Mouse (Mus musculus) neural tube, embryonic 11.5 days (tissue): ENCODE data around the gene Shc2. TPM values are rescaled to one million over a fixed set of nuclear protein-coding genes. Genes with fewer than 3 reads are reported as not detected.

Experiments used
- ATAC-seq: fragments of 200-750 bp; cut with Nextera tagmentation; 2 replicates; pipeline ENCODE4 v1.8.0; 2017; ENCODE audit warnings: moderate number of reproducible peaks, mild to moderate bottlenecking, moderate TSS enrichment, moderate library complexity; ENCODE audit not compliant: insufficient read depth, low FRiP score, low TSS enrichment
- DNase-seq: peaks from one replicate; pipeline ENCODE4 v3.0.0-alpha.2; 2015; ENCODE audit warnings: low spot score
- H3K27ac ChIP-seq: fragments of 300-500 bp; sonication (generic); 2 replicates; pipeline ENCODE4 v1.5.1; 2014; ENCODE audit warnings: low read depth, mild to moderate bottlenecking, low read length
- H3K27me3 ChIP-seq: fragments of 300-500 bp; sonication (generic); 2 replicates; pipeline ENCODE4 v1.6.1; 2014; ENCODE audit warnings: mild to moderate bottlenecking, low read length, mixed read lengths; ENCODE audit not compliant: control insufficient read depth, insufficient read depth
- H3K36me3 ChIP-seq: fragments of 300-500 bp; sonication (generic); 2 replicates; pipeline ENCODE4 v1.6.1; 2014; ENCODE audit warnings: mild to moderate bottlenecking, low read length, moderate library complexity, mixed read lengths; ENCODE audit not compliant: control insufficient read depth, insufficient read depth
- H3K4me1 ChIP-seq: fragments of 300-500 bp; sonication (generic); 2 replicates; pipeline ENCODE4 v1.6.1; 2014; ENCODE audit warnings: low read length, mixed read lengths; ENCODE audit not compliant: control insufficient read depth, insufficient read depth
- H3K4me2 ChIP-seq: fragments of 300-500 bp; sonication (generic); 2 replicates; pipeline ENCODE4 v1.6.1; 2014; ENCODE audit warnings: low read depth, mild to moderate bottlenecking, moderate library complexity
- H3K4me3 ChIP-seq: fragments of 300-500 bp; sonication (generic); 2 replicates; pipeline ENCODE4 v1.5.1; 2014; ENCODE audit warnings: low read depth, low read length
- H3K9ac ChIP-seq: fragments of 300-500 bp; sonication (generic); 2 replicates; pipeline ENCODE4 v1.6.1; 2014; ENCODE audit warnings: mild to moderate bottlenecking, low read length
- H3K9me3 ChIP-seq: fragments of 300-500 bp; sonication (generic); 2 replicates; pipeline ENCODE4 v1.6.1; 2016; ENCODE audit warnings: low read length; ENCODE audit not compliant: control insufficient read depth
- WGBS: fragments of 180-500 bp; shearing (Covaris S2); extraction: QIAGEN DNeasy Blood & Tissue Kit; methylation state at CpG from one replicate; pipeline ENCODE4 v1.1.7; 2014; 5-methylcytosine and 5-hydroxymethylcytosine counted together
- polyA plus RNA-seq: library from polyadenylated mRNA; unstranded; fragments of >200 nt; fragmentation: Nextera tagmentation; extraction: Ambion mirVana; gene quantifications from 2 replicates; pipeline ENCODE4 v1.2.1, GENCODE M21; 2014

The Shc2 gene
- polyA plus RNA-seq, 1 experiment from 2014 or later = 23.1 TPM

DNA sequence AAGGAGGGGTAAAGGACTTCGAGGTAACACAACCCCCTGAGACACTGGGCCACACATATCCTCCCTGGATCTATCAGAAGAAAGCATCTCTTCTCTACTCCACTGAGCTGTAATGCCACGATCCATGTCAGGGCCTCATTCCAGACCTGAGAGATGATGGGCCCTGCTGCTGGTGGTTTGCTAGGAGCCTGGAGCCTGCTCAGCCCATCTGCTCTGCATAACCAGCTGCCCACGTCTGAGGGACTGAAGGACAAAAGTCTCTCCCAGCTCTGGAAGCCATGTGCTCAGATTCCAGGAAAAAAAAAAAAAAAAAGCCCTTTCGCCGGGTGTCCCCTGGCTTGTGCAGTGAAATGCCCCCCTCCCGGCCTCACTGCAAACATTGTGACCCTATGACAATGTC is 62.0 kb downstream of the Shc2 start:
- DNase-seq = no peak
- no peak for ATAC-seq
- no peak overlapping the region for H3K9ac ChIP-seq
- H3K4me1 ChIP-seq = no peaks in the 10 kb centered on the region
- H3K4me3 ChIP-seq = no peak overlapping the region
- H3K4me2 ChIP-seq = no peak overlapping the region
- WGBS = 84% methylated on average over 6 of the region's 6 CpGs
- no peaks in the 10 kb centered on the region for H3K27me3 ChIP-seq
- H3K9me3 ChIP-seq = no peaks in the 10 kb centered on the region
- H3K36me3 ChIP-seq = no peaks in the 10 kb centered on the region
- H3K27ac ChIP-seq = no peak overlapping the region

DNA sequence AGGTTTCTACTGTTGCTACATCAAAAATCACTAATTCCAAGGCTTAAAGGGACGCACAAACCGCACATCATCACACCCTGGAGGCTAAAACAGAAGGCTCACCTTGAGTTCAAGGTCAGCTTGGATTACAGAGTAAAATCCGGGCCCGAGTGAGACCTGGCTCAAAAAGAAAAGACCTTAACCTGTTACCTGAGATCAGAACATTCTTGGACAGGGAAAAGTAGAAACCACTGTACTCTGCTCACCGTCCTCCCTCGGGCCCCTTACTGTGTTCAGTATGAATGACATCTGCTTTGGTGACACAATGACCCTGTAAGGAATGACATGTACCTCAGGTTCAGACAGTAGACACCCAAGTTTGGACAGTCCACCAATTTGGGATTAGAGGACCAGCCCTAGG is 62.9 kb downstream of the Shc2 start:
- 90% methylated on average over 6 of the region's 6 CpGs for WGBS
- Histone ChIP-seq H3K36me3 (no peaks in the 10 kb centered on the region), H3K27me3 (no peaks in the 10 kb centered on the region), H3K27ac (no peak overlapping the region), H3K4me3 (no peak overlapping the region), H3K9ac (no peak overlapping the region), H3K9me3 (no peaks in the 10 kb centered on the region), H3K4me1 (no peaks in the 10 kb centered on the region), H3K4me2 (no peak overlapping the region)
- ATAC-seq (no peak), DNase-seq (no peak)

DNA sequence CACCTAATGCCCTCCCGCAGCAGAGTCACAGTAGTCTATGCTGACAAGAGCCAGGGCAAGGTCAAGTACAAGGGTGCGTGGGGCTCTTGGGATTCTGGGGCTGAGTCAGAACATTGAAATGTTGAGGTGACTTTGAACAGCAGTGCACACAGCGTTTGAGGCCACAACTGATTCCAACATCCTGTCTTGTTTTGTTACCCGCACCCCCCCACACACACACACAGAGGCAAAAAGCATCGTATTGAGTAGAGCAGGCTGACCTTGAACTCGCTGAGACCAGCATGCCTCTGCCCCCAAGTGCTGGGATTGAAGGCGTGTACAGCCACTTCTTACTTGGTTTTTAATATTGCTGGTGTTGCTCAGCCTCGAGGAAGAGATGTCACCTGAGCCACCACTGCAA is 63.4 kb downstream of the Shc2 start:
- DNase-seq (no peak), ATAC-seq (no peak)
- Histone ChIP-seq H3K27me3 (no peaks in the 10 kb centered on the region), H3K4me1 (no peaks in the 10 kb centered on the region), H3K27ac (no peak overlapping the region), H3K9ac (no peak overlapping the region), H3K4me3 (no peak overlapping the region), H3K9me3 (no peaks in the 10 kb centered on the region), H3K4me2 (no peak overlapping the region), H3K36me3 (no peaks in the 10 kb centered on the region)
- 86% methylated on average over 8 of the region's 8 CpGs for WGBS

DNA sequence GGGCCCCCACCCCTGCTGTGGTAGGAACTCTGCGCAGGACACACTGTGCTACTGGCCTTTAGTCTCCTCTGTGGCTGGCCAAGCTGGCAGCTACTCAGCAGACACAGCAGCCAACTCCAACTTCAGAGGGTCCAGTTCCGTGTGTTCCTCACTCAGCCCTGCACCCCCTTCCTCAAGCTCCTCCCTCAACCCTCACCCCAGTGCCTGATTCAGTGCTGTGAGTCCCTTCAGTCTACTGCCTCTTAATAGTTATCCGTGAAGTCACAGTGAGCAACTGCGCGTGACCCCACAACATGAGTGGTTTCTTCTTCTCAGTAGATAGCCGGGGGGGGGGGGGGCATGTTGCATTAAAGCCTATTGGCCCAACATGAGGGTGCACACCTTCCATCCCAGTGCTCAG is 64.1 kb downstream of the Shc2 start:
- DNase-seq (no peak), ATAC-seq (no peak)
- WGBS = 90% methylated on average over 6 of the region's 6 CpGs

DNA sequence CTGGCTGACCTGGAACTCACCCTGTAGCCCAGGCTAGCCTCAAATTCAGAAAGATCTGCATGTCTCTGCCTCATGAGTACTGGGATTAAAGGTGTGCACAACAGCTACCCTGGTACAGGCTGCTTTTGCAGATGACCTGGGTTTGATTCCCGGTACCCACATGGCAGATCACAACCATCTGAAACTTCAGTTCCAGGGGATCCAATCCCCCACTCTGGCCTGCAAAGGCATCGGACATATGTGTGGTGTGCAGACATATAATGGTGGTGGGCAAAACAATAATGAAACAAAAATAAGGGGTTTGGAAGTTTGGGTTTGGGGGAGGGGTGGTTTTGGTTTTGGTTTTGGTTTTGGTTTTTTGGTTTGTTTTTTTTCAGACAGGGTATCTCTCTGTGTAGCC is 66.4 kb downstream of the Shc2 start:
- no peaks in the 10 kb centered on the region for H3K9me3 ChIP-seq
- no peaks in the 10 kb centered on the region for H3K27me3 ChIP-seq
- no peaks in the 10 kb centered on the region for H3K36me3 ChIP-seq
- no peak overlapping the region for H3K27ac ChIP-seq
- H3K4me2 ChIP-seq = no peak overlapping the region
- H3K9ac ChIP-seq = no peak overlapping the region
- H3K4me3 ChIP-seq = no peak overlapping the region
- WGBS = 93% methylated on average over 2 of the region's 2 CpGs
- ATAC-seq (no peak), DNase-seq (no peak)
- no peaks in the 10 kb centered on the region for H3K4me1 ChIP-seq

More for the DNA sequence above, 64.1 kb downstream of the Shc2 start:
- Histone ChIP-seq H3K9ac (no peak overlapping the region), H3K4me2 (no peak overlapping the region), H3K27me3 (no peaks in the 10 kb centered on the region), H3K36me3 (no peaks in the 10 kb centered on the region), H3K4me1 (no peaks in the 10 kb centered on the region), H3K4me3 (no peak overlapping the region), H3K27ac (no peak overlapping the region), H3K9me3 (no peaks in the 10 kb centered on the region)

DNA sequence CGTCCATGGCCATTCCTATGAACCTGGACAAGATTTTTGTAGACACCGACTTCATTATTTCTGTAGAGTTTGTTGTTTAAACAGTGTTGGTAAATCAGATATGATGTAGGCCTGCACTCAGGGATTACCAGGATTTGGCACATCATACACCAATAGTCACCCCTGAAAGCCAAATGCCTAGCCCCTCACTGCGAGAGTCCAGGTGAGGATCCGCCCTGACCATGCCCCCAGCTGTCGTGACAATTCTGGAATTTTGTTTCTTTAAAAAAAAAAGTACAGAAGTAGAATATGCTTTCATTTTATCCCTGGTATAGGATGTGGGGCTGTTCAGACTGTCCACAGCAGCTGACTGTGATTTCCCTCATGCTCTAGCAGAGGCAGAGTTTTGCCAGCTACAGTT is 67.8 kb downstream of the Shc2 start:
- no peaks in the 10 kb centered on the region for H3K9me3 ChIP-seq
- H3K4me3 ChIP-seq = no peak overlapping the region
- ATAC-seq (no peak), DNase-seq (no peak)
- H3K27me3 ChIP-seq = no peaks in the 10 kb centered on the region
- H3K9ac ChIP-seq = no peak overlapping the region
- no peak overlapping the region for H3K27ac ChIP-seq
- no peaks in the 10 kb centered on the region for H3K4me1 ChIP-seq
- WGBS = 93% methylated on average over 5 of the region's 5 CpGs
- H3K4me2 ChIP-seq = no peak overlapping the region
- no peaks in the 10 kb centered on the region for H3K36me3 ChIP-seq

Other genes starting within 250 kb of the Shc2 start
- gene Vmn2r83, start 169.2 kb downstream of the Shc2 start, polyA plus RNA-seq = not detected in 2 replicates
- gene Plpp2, start 104.1 kb downstream of the Shc2 start, polyA plus RNA-seq = 21.2 and 23.2 TPM in 2 replicates
- 50.8 and 58.2 TPM in 2 replicates for gene Mier2, start 82.7 kb downstream of the Shc2 start, polyA plus RNA-seq
- gene Theg, start 50.6 kb downstream of the Shc2 start, polyA plus RNA-seq = not detected in 2 replicates
- gene C2cd4c, start 23.9 kb downstream of the Shc2 start, polyA plus RNA-seq = 0.08 TPM in 1 of 2 replicates, not detected in the other
- not detected in 2 replicates for gene Odf3l2, start 7.8 kb upstream of the Shc2 start, polyA plus RNA-seq
- 1.5 and 2.5 TPM in 2 replicates for gene Madcam1, start 26.6 kb upstream of the Shc2 start, polyA plus RNA-seq
- 71.2 and 78.7 TPM in 2 replicates for gene Tpgs1, start 31.5 kb upstream of the Shc2 start, polyA plus RNA-seq
- gene Cdc34, start 44.3 kb upstream of the Shc2 start, polyA plus RNA-seq = 165 and 168 TPM in 2 replicates
- 0.57 and 0.62 TPM in 2 replicates for gene Gzmm, start 51.1 kb upstream of the Shc2 start, polyA plus RNA-seq
- gene Bsg, start 66.6 kb upstream of the Shc2 start, polyA plus RNA-seq = 591 and 595 TPM in 2 replicates
- 0.28 and 0.57 TPM in 2 replicates for gene Hcn2, start 78.7 kb upstream of the Shc2 start, polyA plus RNA-seq
- 29.5 and 34.1 TPM in 2 replicates for gene Polrmt, start 108.7 kb upstream of the Shc2 start, polyA plus RNA-seq
- 0.20 and 0.84 TPM in 2 replicates for gene Fgf22, start 117.2 kb upstream of the Shc2 start, polyA plus RNA-seq
- 99.7 and 101 TPM in 2 replicates for gene Rnf126, start 129.0 kb upstream of the Shc2 start, polyA plus RNA-seq
- 1.3 and 1.7 TPM in 2 replicates for gene Fstl3, start 139.4 kb upstream of the Shc2 start, polyA plus RNA-seq
- gene Prss57, start 153.0 kb upstream of the Shc2 start, polyA plus RNA-seq = 0.23 TPM in 1 of 2 replicates, not detected in the other
- gene Palm, start 155.7 kb upstream of the Shc2 start, polyA plus RNA-seq = 150 and 155 TPM in 2 replicates
- gene Misp, start 183.1 kb upstream of the Shc2 start, polyA plus RNA-seq = 0.77 and 1.6 TPM in 2 replicates
- 215 and 216 TPM in 2 replicates for gene Ptbp1, start 216.5 kb upstream of the Shc2 start, polyA plus RNA-seq
- gene Prtn3, start 236.6 kb upstream of the Shc2 start, polyA plus RNA-seq = 12.5 and 13.7 TPM in 2 replicates
- 142 and 156 TPM in 2 replicates for gene Plppr3, start 236.7 kb upstream of the Shc2 start, polyA plus RNA-seq
- 0.66 TPM in 1 of 2 replicates, not detected in the other for gene Elane, start 248.3 kb upstream of the Shc2 start, polyA plus RNA-seq